Mouse (Mus musculus) layer of hippocampus, adult 2 months (tissue): Measurements from ENCODE around the gene Abcb1a. TPM values are rescaled to one million over a fixed set of nuclear protein-coding genes. Genes with fewer than 3 reads are reported as not detected.
"Not testable (repeated sequence)": the region's sequence is repeated elsewhere in the genome, so short reads cannot be mapped to it uniquely, and the experiment has no call there.

ENCODE experiments used
- DNase-seq, 2 experiments: peaks; one replicate each; pipeline ENCODE4 v3.0.0; 2022; ENCODE audit warnings: low spot score in 2 of 2
- H3K27ac ChIP-seq: fragments of 200-600 bp; 2 replicates; pipeline ENCODE4 v1.8.1; 2022
- H3K4me3 ChIP-seq: fragments of 200-600 bp; 2 replicates; pipeline ENCODE4 v1.8.1; 2022; ENCODE audit warnings: mild to moderate bottlenecking
- CTCF ChIP-seq: fragments of 200-600 bp; conservative IDR thresholded peaks from 2 replicates; pipeline ENCODE4 v1.8.1; 2022; ENCODE audit warnings: antibody characterized with exemption, mild to moderate bottlenecking, moderate library complexity
- total RNA-seq, 2 experiments: library from RNA; stranded (reverse); gene quantifications; 2 replicates each; pipeline ENCODE4 v1.2.3; 2021

Abcb1a gene
- total RNA-seq, 2 experiments from 2014 or later, result 17.2 to 17.5 TPM

GRCm38 (mm10) chr5:8675262-8675951, 15.5 kb downstream of the Abcb1a start:
- Histone ChIP-seq H3K4me3 (no peak overlapping the region), H3K27ac (no peak overlapping the region)
- DNase-seq, result no peak
- no peak for TF ChIP-seq CTCF

GRCm38 (mm10) chr5:8675952-8676262, 16.0 kb downstream of the Abcb1a start:
- no peak for TF ChIP-seq CTCF
- DNase-seq, result no peak
- H3K27ac ChIP-seq, result no peak overlapping the region
- no peak overlapping the region for H3K4me3 ChIP-seq

GRCm38 (mm10) chr5:8681166-8681565, 21.3 kb downstream of the Abcb1a start:
- peak; percentile 27; the same call in 1 of the 2 replicates for TF ChIP-seq CTCF
- H3K4me3 ChIP-seq, result no peak overlapping the region
- DNase-seq, result no peak
- no peak overlapping the region for H3K27ac ChIP-seq

GRCm38 (mm10) chr5:8683686-8684085, 23.8 kb downstream of the Abcb1a start:
- DNase-seq, result no peak
- Histone ChIP-seq H3K27ac (no peak overlapping the region), H3K4me3 (no peak overlapping the region)
- TF ChIP-seq CTCF, result no peak

GRCm38 (mm10) chr5:8686071-8686470, 26.2 kb downstream of the Abcb1a start:
- Histone ChIP-seq H3K27ac (no peak overlapping the region), H3K4me3 (no peak overlapping the region)
- no peak for DNase-seq
- no peak for TF ChIP-seq CTCF

- H3K27ac ChIP-seq, result no peak overlapping the region
- H3K4me3 ChIP-seq, result no peak overlapping the region
- no peak for DNase-seq
- no peak for TF ChIP-seq CTCF
Observed at GRCm38 (mm10) chr5:8687550-8687949, 27.7 kb downstream of the Abcb1a start.

- Histone ChIP-seq H3K4me3 (no peak overlapping the region), H3K27ac (no peak overlapping the region)
- no peak for DNase-seq
- no peak for TF ChIP-seq CTCF
Observed at GRCm38 (mm10) chr5:8716061-8716460, 56.2 kb downstream of the Abcb1a start.

GRCm38 (mm10) chr5:8719556-8719955, 59.7 kb downstream of the Abcb1a start:
- H3K4me3 ChIP-seq, result no peak overlapping the region
- DNase-seq, result no peak
- no peak for TF ChIP-seq CTCF
- no peak overlapping the region for H3K27ac ChIP-seq

- no peak for TF ChIP-seq CTCF
- no peak overlapping the region for H3K27ac ChIP-seq
- DNase-seq, result no peak
- H3K4me3 ChIP-seq, result no peak overlapping the region
Observed at GRCm38 (mm10) chr5:8722224-8722623, 62.3 kb downstream of the Abcb1a start.

- Histone ChIP-seq H3K4me3 (no peak overlapping the region), H3K27ac (no peak overlapping the region)
- TF ChIP-seq CTCF, result no peak
- no peak for DNase-seq
Observed at GRCm38 (mm10) chr5:8722867-8723266, 63.0 kb downstream of the Abcb1a start.

GRCm38 (mm10) chr5:8727760-8728159, 67.9 kb downstream of the Abcb1a start:
- no peak overlapping the region for H3K27ac ChIP-seq
- no peak overlapping the region for H3K4me3 ChIP-seq
- TF ChIP-seq CTCF, result no peak
- DNase-seq, result no peak

GRCm38 (mm10) chr5:8732639-8733038, 72.8 kb downstream of the Abcb1a start:
- H3K4me3 ChIP-seq, result no peak overlapping the region

GRCm38 (mm10) chr5:8733307-8733706, 73.4 kb downstream of the Abcb1a start:
- not testable (repeated sequence) for H3K4me3 ChIP-seq, H3K27ac ChIP-seq, DNase-seq

More at GRCm38 (mm10) chr5:8732639-8733038, 72.8 kb downstream of the Abcb1a start:
- no peak for TF ChIP-seq CTCF
- no peak for DNase-seq
- H3K27ac ChIP-seq, result no peak overlapping the region

GRCm38 (mm10) chr5:8736389-8736788, 76.5 kb downstream of the Abcb1a start:
- no peak overlapping the region for H3K27ac ChIP-seq
- no peak for TF ChIP-seq CTCF
- DNase-seq, result no peak
- no peak overlapping the region for H3K4me3 ChIP-seq
